Mouse (Mus musculus) forebrain, embryonic 15.5 days (tissue): ENCODE data around the gene Iqcf1. TPM values are rescaled to one million over a fixed set of nuclear protein-coding genes. Genes with fewer than 3 reads are reported as not detected.
"Not testable (repeated sequence)": the region's sequence is repeated elsewhere in the genome, so short reads cannot be mapped to it uniquely, and the experiment has no call there.

ENCODE experiments used
- ATAC-seq: fragments of 200-750 bp; cut with Nextera tagmentation; replicated peaks from 2 replicates; pipeline ENCODE4 v1.8.0; 2017; ENCODE audit warnings: mild to moderate bottlenecking, moderate TSS enrichment, moderate library complexity
- H3K27ac ChIP-seq: fragments of 300-500 bp; sonication (generic); replicated peaks from 2 replicates; pipeline ENCODE4 v1.5.1; 2015; ENCODE audit warnings: mild to moderate bottlenecking, inconsistent platforms
- H3K27me3 ChIP-seq: fragments of 300-500 bp; sonication (generic); 2 replicates; pipeline ENCODE4 v1.6.1; 2015; ENCODE audit warnings: inconsistent platforms
- H3K36me3 ChIP-seq: fragments of 300-500 bp; sonication (generic); 2 replicates; pipeline ENCODE4 v1.6.1; 2015; ENCODE audit warnings: mild to moderate bottlenecking, inconsistent platforms
- H3K4me1 ChIP-seq: fragments of 300-500 bp; sonication (generic); 2 replicates; pipeline ENCODE4 v1.6.1; 2015; ENCODE audit warnings: inconsistent platforms
- H3K4me2 ChIP-seq: fragments of 300-500 bp; sonication (generic); replicated peaks from 2 replicates; pipeline ENCODE4 v1.6.1; 2015; ENCODE audit warnings: mild to moderate bottlenecking, inconsistent platforms
- H3K4me3 ChIP-seq: fragments of 300-500 bp; sonication (generic); 2 replicates; pipeline ENCODE4 v1.5.1; 2015; ENCODE audit warnings: mild to moderate bottlenecking, inconsistent platforms
- H3K9ac ChIP-seq: fragments of 300-500 bp; sonication (generic); replicated peaks from 2 replicates; pipeline ENCODE4 v1.6.1; 2015; ENCODE audit warnings: mild to moderate bottlenecking, inconsistent platforms
- H3K9me3 ChIP-seq: fragments of 300-500 bp; sonication (generic); 2 replicates; pipeline ENCODE4 v1.6.1; 2016; ENCODE audit warnings: inconsistent platforms
- WGBS: fragments of 180-500 bp; shearing (Covaris S2); methylation state at CpG from one replicate; pipeline ENCODE4 v1.1.7; 2015; ENCODE audit warnings: mixed read lengths; 5-methylcytosine and 5-hydroxymethylcytosine counted together
- polyA plus RNA-seq: library from polyadenylated mRNA; unstranded; fragments of >200 nt; fragmentation: Nextera tagmentation; extraction: Ambion mirVana; gene quantifications from 2 replicates; pipeline ENCODE4 v1.2.1, GENCODE M21; 2015

Gene Iqcf1
- polyA plus RNA-seq, 1 experiment from 2014 or later, result not detected

GRCm38 (mm10) chr9:106476924-106477484 lies 22.8 kb upstream of the Iqcf1 start, which contains the start of gene Parp3:
Gene Parp3, minus strand, starts transcription at chr9:106476949.
- ATAC-seq, result peak; percentile 98
- peak within 1 kb of the TSS; percentile 40; the same call in 1 of the 2 replicates for H3K27ac ChIP-seq

GRCm38 (mm10) chr9:106477649-106478048 lies 22.1 kb upstream of the Iqcf1 start:
- no peak for ATAC-seq
- peak overlapping the region; percentile 79 for H3K4me2 ChIP-seq
- H3K27me3 ChIP-seq, result no peaks in the 10 kb centered on the region
- H3K9ac ChIP-seq, result peak overlapping the region; percentile 50
- H3K27ac ChIP-seq, result no peak overlapping the region
- WGBS, result 4% methylated on average over 16 of the region's 16 CpGs
- no peaks in the 10 kb centered on the region for H3K9me3 ChIP-seq
- peaks cover under 1% of the 10 kb centered on the region; the same call in 1 of the 2 replicates for H3K36me3 ChIP-seq
- peaks cover 32% of the 10 kb centered on the region for H3K4me1 ChIP-seq
- H3K4me3 ChIP-seq, result peak overlapping the region; percentile 67

More at GRCm38 (mm10) chr9:106476924-106477484, 22.8 kb upstream of the Iqcf1 start, which contains the start of gene Parp3:
- Histone ChIP-seq H3K27me3 (no peaks in the 10 kb centered on the region), H3K36me3 (no peaks in the 10 kb centered on the region; the same call in 1 of the 2 replicates), H3K4me1 (peaks cover 32% of the 10 kb centered on the region), H3K4me3 (peak within 1 kb of the TSS; percentile 67), H3K9me3 (no peaks in the 10 kb centered on the region), H3K9ac (peak within 1 kb of the TSS; percentile 50), H3K4me2 (peak within 1 kb of the TSS; percentile 79)
- under 1% methylated on average over 41 of the region's 41 CpGs for WGBS

- no peak overlapping the region for H3K27ac ChIP-seq
- H3K27me3 ChIP-seq, result no peaks in the 10 kb centered on the region
- H3K4me3 ChIP-seq, result peak overlapping the region; percentile 67
- peaks cover 32% of the 10 kb centered on the region for H3K4me1 ChIP-seq
- H3K9me3 ChIP-seq, result no peaks in the 10 kb centered on the region
- peaks cover 5% of the 10 kb centered on the region for H3K36me3 ChIP-seq
- 84% methylated on average over 9 of the region's 9 CpGs for WGBS
- no peak for ATAC-seq
- H3K4me2 ChIP-seq, result peak overlapping the region; percentile 79
- peak overlapping the region; percentile 50 for H3K9ac ChIP-seq
These were observed 21.7 kb upstream of the Iqcf1 start for GRCm38 (mm10) chr9:106478101-106478500.

- H3K27ac ChIP-seq, result no peak overlapping the region
- H3K9me3 ChIP-seq, result no peaks in the 10 kb centered on the region
- no peak overlapping the region for H3K4me2 ChIP-seq
- no peak overlapping the region for H3K4me3 ChIP-seq
- no peak for ATAC-seq
- H3K36me3 ChIP-seq, result peaks cover 24% of the 10 kb centered on the region
- no peak overlapping the region for H3K9ac ChIP-seq
- H3K4me1 ChIP-seq, result peaks cover 23% of the 10 kb centered on the region
- WGBS, result 97% methylated on average over 7 of the region's 7 CpGs
- H3K27me3 ChIP-seq, result no peaks in the 10 kb centered on the region
These were observed 19.2 kb upstream of the Iqcf1 start for GRCm38 (mm10) chr9:106480541-106480940.

GRCm38 (mm10) chr9:106481075-106481474 lies 18.7 kb upstream of the Iqcf1 start:
- H3K27me3 ChIP-seq, result no peaks in the 10 kb centered on the region
- peaks cover 22% of the 10 kb centered on the region for H3K4me1 ChIP-seq
- no peak overlapping the region for H3K4me3 ChIP-seq
- no peak overlapping the region for H3K9ac ChIP-seq
- H3K27ac ChIP-seq, result no peak overlapping the region
- no peaks in the 10 kb centered on the region for H3K9me3 ChIP-seq
- peaks cover 24% of the 10 kb centered on the region for H3K36me3 ChIP-seq
- WGBS, result 95% methylated on average over 15 of the region's 15 CpGs
- H3K4me2 ChIP-seq, result no peak overlapping the region
- ATAC-seq, result no peak

GRCm38 (mm10) chr9:106481676-106482075 lies 18.1 kb upstream of the Iqcf1 start:
- H3K4me2 ChIP-seq, result no peak overlapping the region
- no peak for ATAC-seq
- no peak overlapping the region for H3K4me3 ChIP-seq
- 92% methylated on average over 13 of the region's 13 CpGs for WGBS
- peaks cover 16% of the 10 kb centered on the region for H3K4me1 ChIP-seq
- H3K36me3 ChIP-seq, result peaks cover 27% of the 10 kb centered on the region
- H3K27me3 ChIP-seq, result no peaks in the 10 kb centered on the region
- no peaks in the 10 kb centered on the region for H3K9me3 ChIP-seq
- no peak overlapping the region for H3K9ac ChIP-seq
- H3K27ac ChIP-seq, result no peak overlapping the region

GRCm38 (mm10) chr9:106482578-106483115 lies 17.1 kb upstream of the Iqcf1 start:
- H3K4me3 ChIP-seq, result no peak overlapping the region
- WGBS, result 89% methylated on average over 17 of the region's 17 CpGs
- H3K27ac ChIP-seq, result no peak overlapping the region
- H3K9me3 ChIP-seq, result no peaks in the 10 kb centered on the region
- peaks cover 27% of the 10 kb centered on the region for H3K36me3 ChIP-seq
- no peak overlapping the region for H3K4me2 ChIP-seq
- H3K27me3 ChIP-seq, result no peaks in the 10 kb centered on the region
- no peak overlapping the region for H3K9ac ChIP-seq
- no peak for ATAC-seq
- peaks cover 13% of the 10 kb centered on the region for H3K4me1 ChIP-seq

- no peaks in the 10 kb centered on the region for H3K27me3 ChIP-seq
- 95% methylated on average over 10 of the region's 10 CpGs for WGBS
- H3K36me3 ChIP-seq, result peaks cover 27% of the 10 kb centered on the region
- H3K4me2 ChIP-seq, result no peak overlapping the region
- ATAC-seq, result no peak
- peaks cover 8% of the 10 kb centered on the region for H3K4me1 ChIP-seq
- no peak overlapping the region for H3K27ac ChIP-seq
- no peak overlapping the region for H3K4me3 ChIP-seq
- no peaks in the 10 kb centered on the region for H3K9me3 ChIP-seq
- H3K9ac ChIP-seq, result no peak overlapping the region
These were observed 16.6 kb upstream of the Iqcf1 start for GRCm38 (mm10) chr9:106483136-106483535.

- ATAC-seq, result no peak
- Histone ChIP-seq H3K9me3 (no peaks in the 10 kb centered on the region), H3K27me3 (no peaks in the 10 kb centered on the region), H3K4me2 (no peak overlapping the region), H3K9ac (no peak overlapping the region), H3K36me3 (peaks cover 27% of the 10 kb centered on the region), H3K4me1 (peaks cover 3% of the 10 kb centered on the region; the same call in 1 of the 2 replicates), H3K4me3 (no peak overlapping the region), H3K27ac (no peak overlapping the region)
- 94% methylated on average over 17 of the region's 17 CpGs for WGBS
These were observed 16.2 kb upstream of the Iqcf1 start for GRCm38 (mm10) chr9:106483606-106484005.

- 73% methylated on average over 10 of the region's 10 CpGs for WGBS
- H3K4me2 ChIP-seq, result no peak overlapping the region
- no peak overlapping the region for H3K27ac ChIP-seq
- H3K4me3 ChIP-seq, result no peak overlapping the region
- no peak overlapping the region for H3K9ac ChIP-seq
- H3K36me3 ChIP-seq, result peaks cover 27% of the 10 kb centered on the region
- no peaks in the 10 kb centered on the region for H3K4me1 ChIP-seq
- no peaks in the 10 kb centered on the region for H3K27me3 ChIP-seq
- ATAC-seq, result no peak
- H3K9me3 ChIP-seq, result no peaks in the 10 kb centered on the region
These were observed 14.7 kb upstream of the Iqcf1 start for GRCm38 (mm10) chr9:106485076-106485475.

GRCm38 (mm10) chr9:106487602-106488001 lies 12.2 kb upstream of the Iqcf1 start:
- not testable (repeated sequence) for H3K4me1 ChIP-seq, H3K9ac ChIP-seq, H3K9me3 ChIP-seq, H3K4me2 ChIP-seq, H3K27me3 ChIP-seq, H3K27ac ChIP-seq, ATAC-seq, H3K4me3 ChIP-seq
- peaks cover 27% of the 10 kb centered on the region for H3K36me3 ChIP-seq
- 91% methylated on average over 6 of the region's 6 CpGs for WGBS

- Histone ChIP-seq H3K4me3 (no peak overlapping the region), H3K27ac (no peak overlapping the region), H3K4me2 (no peak overlapping the region), H3K4me1 (no peaks in the 10 kb centered on the region), H3K27me3 (no peaks in the 10 kb centered on the region), H3K36me3 (no peaks in the 10 kb centered on the region), H3K9me3 (no peaks in the 10 kb centered on the region), H3K9ac (no peak overlapping the region)
- no peak for ATAC-seq
- 88% methylated on average over 22 of the region's 22 CpGs for WGBS
These were observed 2.1 kb downstream of the Iqcf1 start for GRCm38 (mm10) chr9:106501846-106502245.
